Mouse (Mus musculus): ENCODE results near the gene Samd4b. TPM values are rescaled to one million over a fixed set of nuclear protein-coding genes. Genes with fewer than 3 reads are reported as not detected.

Samd4b gene
- polyA plus RNA-seq, 1 experiment, result 93.9 TPM

GRCm38 (mm10) chr7:28353267-28353666 lies 244.7 kb downstream of the Samd4b start:
- TF ChIP-seq POLR2A (IDR thresholded peaks at IDR 0.05; ENCODE audit: borderline replicate concordance, extremely low read depth, low read depth, low read length), result no peak
- no peak for TF ChIP-seq CTCF (IDR thresholded peaks at IDR 0.05; ENCODE audit: insufficient read depth, low read length)
- 73% methylated on average over 2 of the region's 2 CpGs for WGBS
- H3K4me1 ChIP-seq (ENCODE audit: control insufficient read depth, insufficient read depth, low read length), result peaks cover 18% of the 10 kb centered on the region
- no peak overlapping the region for H3K4me3 ChIP-seq (replicated peaks; ENCODE audit: extremely low read depth, low read depth, low read length)
- no peak for DNase-seq

- 16% methylated on average over 4 of the region's 4 CpGs for WGBS
- TF ChIP-seq CTCF (IDR thresholded peaks at IDR 0.05; ENCODE audit: insufficient read depth, low read length) (no peak), POLR2A (IDR thresholded peaks at IDR 0.05; ENCODE audit: borderline replicate concordance, extremely low read depth, low read depth, low read length) (no peak)
- Histone ChIP-seq H3K4me3 (replicated peaks; ENCODE audit: extremely low read depth, low read depth, low read length) (no peak overlapping the region), H3K4me1 (ENCODE audit: control insufficient read depth, insufficient read depth, low read length) (peaks cover 7% of the 10 kb centered on the region)
- DNase-seq, result no peak
Observed at GRCm38 (mm10) chr7:28351676-28352191, 246.2 kb downstream of the Samd4b start.

- peak; percentile 99 for DNase-seq
- Histone ChIP-seq H3K4me1 (ENCODE audit: control insufficient read depth, insufficient read depth, low read length) (peaks cover 4% of the 10 kb centered on the region), H3K4me3 (replicated peaks; ENCODE audit: extremely low read depth, low read depth, low read length) (peak within 1 kb of the TSS; percentile 87)
- TF ChIP-seq POLR2A (IDR thresholded peaks at IDR 0.05; ENCODE audit: borderline replicate concordance, extremely low read depth, low read depth, low read length) (peak; percentile 60), CTCF (IDR thresholded peaks at IDR 0.05; ENCODE audit: insufficient read depth, low read length) (no peak)
- under 1% methylated on average over 49 of the region's 50 CpGs for WGBS
Observed at GRCm38 (mm10) chr7:28350155-28350883, 247.6 kb downstream of the Samd4b start, which contains the start of gene Rps16. Gene Rps16, plus strand, starts transcription at chr7:28350652.

Other genes with a start within 250 kb of the Samd4b start
- 529 and 774 TPM in 2 replicates for gene Rps16, start 247.5 kb downstream of the Samd4b start, polyA plus RNA-seq (2012; rRNA removed)
- gene Plekhg2, start 225.5 kb downstream of the Samd4b start, polyA plus RNA-seq (2012; rRNA removed), result 37.5 and 40.0 TPM in 2 replicates
- 83.3 and 136 TPM in 2 replicates for gene Zfp36, start 217.9 kb downstream of the Samd4b start, polyA plus RNA-seq (2012; rRNA removed)
- gene Med29, start 205.4 kb downstream of the Samd4b start, polyA plus RNA-seq (2012; rRNA removed), result 37.3 and 39.2 TPM in 2 replicates
- 81.5 and 103 TPM in 2 replicates for gene Paf1, start 205.2 kb downstream of the Samd4b start, polyA plus RNA-seq (2012; rRNA removed)
- 24.2 and 24.3 TPM in 2 replicates for gene Gmfg, start 160.7 kb downstream of the Samd4b start, polyA plus RNA-seq (2012; rRNA removed)
- gene Lrfn1, start 146.2 kb downstream of the Samd4b start, polyA plus RNA-seq (2012; rRNA removed), result 5.5 and 7.0 TPM in 2 replicates
- not detected in 2 replicates for gene Ifnl2, start 87.7 kb downstream of the Samd4b start, polyA plus RNA-seq (2012; rRNA removed)
- not detected in 2 replicates for gene Ifnl3, start 75.3 kb downstream of the Samd4b start, polyA plus RNA-seq (2012; rRNA removed)
- 27.0 TPM in 1 of 2 replicates, not detected in the other for gene Sycn, start 57.3 kb downstream of the Samd4b start, polyA plus RNA-seq (2012; rRNA removed)
- gene Nccrp1, start 50.9 kb downstream of the Samd4b start, polyA plus RNA-seq (2012; rRNA removed), result 0.53 and 27.0 TPM in 2 replicates
- 66.7 and 76.0 TPM in 2 replicates for gene Pak4, start within 50 bp of the Samd4b start, polyA plus RNA-seq (2012; rRNA removed)
- gene Acp7, start 33.2 kb upstream of the Samd4b start, polyA plus RNA-seq (2012; rRNA removed), result 0.41 and 16.5 TPM in 2 replicates
- gene Fbxo27, start 94.7 kb upstream of the Samd4b start, polyA plus RNA-seq (2012; rRNA removed), result 3.7 and 3.8 TPM in 2 replicates
- 6.1 and 7.0 TPM in 2 replicates for gene Fbxo17, start 118.7 kb upstream of the Samd4b start, polyA plus RNA-seq (2012; rRNA removed)
- gene Mrps12, start 143.7 kb upstream of the Samd4b start, polyA plus RNA-seq (2012; rRNA removed), result 45.9 and 57.2 TPM in 2 replicates
- 13.6 and 15.8 TPM in 2 replicates for gene Sars2, start 143.8 kb upstream of the Samd4b start, polyA plus RNA-seq (2012; rRNA removed)
- not detected in 2 replicates for gene Ccer2, start 158.0 kb upstream of the Samd4b start, polyA plus RNA-seq (2012; rRNA removed)
- gene Sirt2, start 168.6 kb upstream of the Samd4b start, polyA plus RNA-seq (2012; rRNA removed), result 84.9 and 102 TPM in 2 replicates
- 48.5 and 49.2 TPM in 2 replicates for gene Nfkbib, start 169.4 kb upstream of the Samd4b start, polyA plus RNA-seq (2012; rRNA removed)
- gene Rinl, start 190.8 kb upstream of the Samd4b start, polyA plus RNA-seq (2012; rRNA removed), result 11.2 and 14.5 TPM in 2 replicates
- 166 and 244 TPM in 2 replicates for gene Hnrnpl, start 210.4 kb upstream of the Samd4b start, polyA plus RNA-seq (2012; rRNA removed)
- 201 and 250 TPM in 2 replicates for gene Ech1, start 227.1 kb upstream of the Samd4b start, polyA plus RNA-seq (2012; rRNA removed)
- 19.0 and 25.5 TPM in 2 replicates for gene Lgals4, start 235.7 kb upstream of the Samd4b start, polyA plus RNA-seq (2012; rRNA removed)

All from lung, adult 2 months (tissue).